Mouse (Mus musculus): ENCODE data around the gene Rbms2. TPM values are rescaled to one million over a fixed set of nuclear protein-coding genes. Genes with fewer than 3 reads are reported as not detected.

Gene Rbms2
- polyA plus RNA-seq, 1 experiment = 76.2 TPM

GRCm38 (mm10) chr10:128187181-128187605 lies 7.1 kb upstream of the Rbms2 start:
- H3K4me1 ChIP-seq (replicated peaks; ENCODE audit: control insufficient read depth, insufficient read depth, low read length) = no peaks in the 10 kb centered on the region
- no peak for DNase-seq
- no peaks in the 10 kb centered on the region for H3K36me3 ChIP-seq (ENCODE audit: control insufficient read depth, insufficient read depth, low read length)
- H3K4me3 ChIP-seq (ENCODE audit: control insufficient read depth, insufficient read depth, low read length) = no peak overlapping the region
- no peaks in the 10 kb centered on the region for H3K27me3 ChIP-seq (ENCODE audit: control insufficient read depth, insufficient read depth, low read length)
- WGBS = 85% methylated on average over 5 of the region's 5 CpGs
- TF ChIP-seq POLR2A (IDR thresholded peaks at IDR 0.05; ENCODE audit: control insufficient read depth, extremely low read depth, insufficient read depth, low read length, poor library complexity) (no peak), CTCF (IDR thresholded peaks at IDR 0.05; ENCODE audit: borderline replicate concordance, control insufficient read depth, extremely low read depth, insufficient read depth, low read length, poor library complexity) (no peak)
- no peak overlapping the region for H3K27ac ChIP-seq (ENCODE audit: control insufficient read depth, insufficient read depth, low read length)

GRCm38 (mm10) chr10:128185959-128186358 lies 5.9 kb upstream of the Rbms2 start:
- no peaks in the 10 kb centered on the region for H3K4me1 ChIP-seq (replicated peaks; ENCODE audit: control insufficient read depth, insufficient read depth, low read length)
- H3K4me3 ChIP-seq (ENCODE audit: control insufficient read depth, insufficient read depth, low read length) = no peak overlapping the region
- no peaks in the 10 kb centered on the region for H3K27me3 ChIP-seq (ENCODE audit: control insufficient read depth, insufficient read depth, low read length)
- no peak for TF ChIP-seq CTCF (IDR thresholded peaks at IDR 0.05; ENCODE audit: borderline replicate concordance, control insufficient read depth, extremely low read depth, insufficient read depth, low read length, poor library complexity)
- TF ChIP-seq POLR2A (IDR thresholded peaks at IDR 0.05; ENCODE audit: control insufficient read depth, extremely low read depth, insufficient read depth, low read length, poor library complexity) = no peak
- DNase-seq = peak; percentile 78
- H3K27ac ChIP-seq (ENCODE audit: control insufficient read depth, insufficient read depth, low read length) = no peak overlapping the region
- 64% methylated on average over 2 of the region's 2 CpGs for WGBS
- H3K36me3 ChIP-seq (ENCODE audit: control insufficient read depth, insufficient read depth, low read length) = no peaks in the 10 kb centered on the region

DNA sequence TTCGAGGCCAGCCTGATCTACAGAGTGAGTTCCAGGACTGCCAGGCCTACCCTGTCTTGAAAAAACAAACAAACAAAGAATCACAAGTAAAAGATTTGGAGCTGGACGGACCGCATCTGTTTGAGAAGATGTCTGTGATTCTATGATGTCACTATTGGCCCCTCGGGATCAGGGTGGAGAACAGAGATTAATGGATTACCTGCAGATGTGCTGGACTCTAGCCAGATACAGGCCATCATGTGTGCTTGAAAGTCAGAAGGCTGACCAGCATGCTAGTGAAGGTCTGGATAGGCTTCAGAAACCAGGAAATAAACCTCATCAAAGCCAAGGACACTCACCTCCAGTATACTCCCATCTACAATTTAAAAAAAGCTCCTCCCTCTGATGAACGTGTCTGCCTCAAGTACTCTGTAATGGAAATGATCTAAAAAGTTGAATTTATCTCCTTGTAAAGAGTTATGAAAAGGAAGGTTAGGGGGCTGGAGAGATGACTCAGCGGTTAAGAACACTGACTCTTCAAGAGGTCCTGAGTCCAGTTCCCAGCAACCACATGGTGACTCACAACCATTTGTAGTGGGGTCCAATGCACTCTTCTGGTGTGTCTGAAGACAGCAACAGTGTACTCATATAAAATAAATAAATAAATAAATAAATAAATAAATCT lies 5.3 kb upstream of the Rbms2 start:
- Histone ChIP-seq H3K27ac (ENCODE audit: control insufficient read depth, insufficient read depth, low read length) (no peak overlapping the region), H3K27me3 (ENCODE audit: control insufficient read depth, insufficient read depth, low read length) (no peaks in the 10 kb centered on the region), H3K4me3 (ENCODE audit: control insufficient read depth, insufficient read depth, low read length) (no peak overlapping the region), H3K4me1 (replicated peaks; ENCODE audit: control insufficient read depth, insufficient read depth, low read length) (no peaks in the 10 kb centered on the region), H3K36me3 (ENCODE audit: control insufficient read depth, insufficient read depth, low read length) (no peaks in the 10 kb centered on the region)
- WGBS = 87% methylated on average over 6 of the region's 6 CpGs
- TF ChIP-seq POLR2A (IDR thresholded peaks at IDR 0.05; ENCODE audit: control insufficient read depth, extremely low read depth, insufficient read depth, low read length, poor library complexity) = no peak
- no peak for TF ChIP-seq CTCF (IDR thresholded peaks at IDR 0.05; ENCODE audit: borderline replicate concordance, control insufficient read depth, extremely low read depth, insufficient read depth, low read length, poor library complexity)
- DNase-seq = no peak

- TF ChIP-seq POLR2A (IDR thresholded peaks at IDR 0.05; ENCODE audit: control insufficient read depth, extremely low read depth, insufficient read depth, low read length, poor library complexity) (no peak), CTCF (IDR thresholded peaks at IDR 0.05; ENCODE audit: borderline replicate concordance, control insufficient read depth, extremely low read depth, insufficient read depth, low read length, poor library complexity) (no peak)
- 98% methylated on average over 2 of the region's 2 CpGs for WGBS
Measured at GRCm38 (mm10) chr10:128184296-128184695, 4.2 kb upstream of the Rbms2 start.

DNA sequence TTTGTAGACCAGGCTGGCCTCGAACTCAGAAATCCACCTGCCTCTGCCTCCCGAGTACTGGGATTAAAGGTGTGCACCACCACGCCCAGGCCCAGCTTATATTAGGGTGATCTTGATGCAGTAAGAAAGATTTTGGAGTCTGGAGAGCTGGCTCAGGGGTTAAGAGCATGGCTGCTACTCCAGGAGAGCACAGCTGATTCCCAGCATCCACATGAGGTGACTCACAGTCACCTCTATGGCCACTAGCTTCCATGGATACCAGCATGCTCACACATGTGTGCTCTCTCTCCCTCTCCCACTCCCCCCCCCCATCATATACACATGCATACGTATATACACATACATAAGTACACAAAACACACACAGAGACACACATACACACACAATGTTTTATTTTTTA lies 2.8 kb downstream of the Rbms2 start:
- no peak for DNase-seq
- 95% methylated on average over 4 of the region's 4 CpGs for WGBS
- TF ChIP-seq CTCF (IDR thresholded peaks at IDR 0.05; ENCODE audit: borderline replicate concordance, control insufficient read depth, extremely low read depth, insufficient read depth, low read length, poor library complexity) (no peak), POLR2A (IDR thresholded peaks at IDR 0.05; ENCODE audit: control insufficient read depth, extremely low read depth, insufficient read depth, low read length, poor library complexity) (no peak)
- Histone ChIP-seq H3K4me1 (replicated peaks; ENCODE audit: control insufficient read depth, insufficient read depth, low read length) (peaks cover 6% of the 10 kb centered on the region), H3K4me3 (ENCODE audit: control insufficient read depth, insufficient read depth, low read length) (no peak overlapping the region), H3K27ac (ENCODE audit: control insufficient read depth, insufficient read depth, low read length) (no peak overlapping the region), H3K36me3 (ENCODE audit: control insufficient read depth, insufficient read depth, low read length) (no peaks in the 10 kb centered on the region), H3K27me3 (ENCODE audit: control insufficient read depth, insufficient read depth, low read length) (no peaks in the 10 kb centered on the region)

More at GRCm38 (mm10) chr10:128184296-128184695, 4.2 kb upstream of the Rbms2 start:
- no peak overlapping the region for H3K27ac ChIP-seq (ENCODE audit: control insufficient read depth, insufficient read depth, low read length)
- no peak for DNase-seq
- H3K4me1 ChIP-seq (replicated peaks; ENCODE audit: control insufficient read depth, insufficient read depth, low read length) = no peaks in the 10 kb centered on the region
- no peak overlapping the region for H3K4me3 ChIP-seq (ENCODE audit: control insufficient read depth, insufficient read depth, low read length)
- no peaks in the 10 kb centered on the region for H3K36me3 ChIP-seq (ENCODE audit: control insufficient read depth, insufficient read depth, low read length)
- no peaks in the 10 kb centered on the region for H3K27me3 ChIP-seq (ENCODE audit: control insufficient read depth, insufficient read depth, low read length)

GRCm38 (mm10) chr10:128175996-128176755 lies 3.9 kb downstream of the Rbms2 start:
- peak; percentile 70 for DNase-seq
- Histone ChIP-seq H3K27me3 (ENCODE audit: control insufficient read depth, insufficient read depth, low read length) (no peaks in the 10 kb centered on the region), H3K4me1 (replicated peaks; ENCODE audit: control insufficient read depth, insufficient read depth, low read length) (peaks cover 6% of the 10 kb centered on the region), H3K36me3 (ENCODE audit: control insufficient read depth, insufficient read depth, low read length) (no peaks in the 10 kb centered on the region), H3K4me3 (ENCODE audit: control insufficient read depth, insufficient read depth, low read length) (peak overlapping the region; percentile 87), H3K27ac (ENCODE audit: control insufficient read depth, insufficient read depth, low read length) (peak overlapping the region; percentile 12; the same call in 1 of the 2 replicates)
- TF ChIP-seq CTCF (IDR thresholded peaks at IDR 0.05; ENCODE audit: borderline replicate concordance, control insufficient read depth, extremely low read depth, insufficient read depth, low read length, poor library complexity) = no peak
- no peak for TF ChIP-seq POLR2A (IDR thresholded peaks at IDR 0.05; ENCODE audit: control insufficient read depth, extremely low read depth, insufficient read depth, low read length, poor library complexity)
- under 1% methylated on average over 17 of the region's 17 CpGs for WGBS
